Mouse (Mus musculus): ENCODE data around the gene Gm20604.

GRCm38 (mm10) chr12:102705216-102705871 lies 53.1 kb downstream of the Gm20604 start:
- TF ChIP-seq CTCF (IDR thresholded peaks at IDR 0.05; ENCODE audit: borderline replicate concordance, control insufficient read depth, extremely low read depth, insufficient read depth, low read length, poor library complexity), result peak; percentile 100
- no peak for TF ChIP-seq POLR2A (IDR thresholded peaks at IDR 0.05; ENCODE audit: control insufficient read depth, extremely low read depth, insufficient read depth, low read length, poor library complexity)
